Mouse (Mus musculus): ENCODE data around the gene Ogfod1.

The Ogfod1 gene

GRCm38 (mm10) chr8:94076461-94077192 lies 39.6 kb downstream of the Ogfod1 start:
- DNase-seq = no peak

DNA sequence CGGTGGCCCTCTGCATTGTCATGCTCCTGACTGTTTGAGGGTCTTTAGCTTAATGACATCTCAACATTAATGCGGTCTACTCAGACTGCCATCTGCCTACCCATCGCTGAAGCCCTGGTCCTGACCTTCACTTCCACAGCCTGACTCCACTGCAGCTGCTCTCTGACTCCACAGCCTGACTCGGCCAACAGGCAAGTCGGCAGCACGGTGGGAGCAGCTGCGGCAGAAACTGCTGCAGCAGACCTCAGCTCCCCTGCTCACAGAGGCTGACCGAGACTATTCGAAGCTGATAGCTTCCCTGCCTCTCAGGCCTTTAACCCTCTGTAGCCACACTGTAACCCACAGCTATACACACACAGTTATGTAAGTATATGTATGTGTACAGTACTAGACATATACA lies 51.0 kb downstream of the Ogfod1 start:
- DNase-seq = no peak

GRCm38 (mm10) chr8:94089715-94090114 lies 52.7 kb downstream of the Ogfod1 start:
- DNase-seq = no peak

DNA sequence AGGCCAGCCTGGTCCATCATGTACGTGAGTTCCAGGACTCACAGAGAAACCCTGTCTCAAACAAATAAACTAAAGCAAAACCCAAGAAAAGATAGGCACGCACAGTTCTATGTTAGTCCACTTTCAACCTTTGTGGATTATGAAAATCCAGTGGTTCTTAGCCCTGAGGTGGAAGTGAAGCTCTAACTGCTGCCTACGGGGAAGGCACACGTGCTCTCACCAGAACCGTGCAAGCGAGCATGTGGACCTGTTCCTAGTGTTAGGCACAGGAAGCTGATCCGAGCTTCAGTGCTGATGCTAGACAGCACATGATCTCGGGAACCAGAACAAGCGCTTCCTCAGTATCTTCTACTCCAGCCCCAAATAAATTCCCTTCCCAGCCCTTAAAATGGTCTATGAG lies 55.9 kb downstream of the Ogfod1 start:
- no peak for DNase-seq

GRCm38 (mm10) chr8:94094281-94094680 lies 57.3 kb downstream of the Ogfod1 start:
- no peak for DNase-seq

GRCm38 (mm10) chr8:94098081-94098974 lies 61.3 kb downstream of the Ogfod1 start, which contains the start of gene Bbs2:
Bbs2 (minus strand) TSS chr8:94098928.
- peak; percentile 99 to 100 for DNase-seq

GRCm38 (mm10) chr8:94098996-94099395 lies 62.0 kb downstream of the Ogfod1 start:
- DNase-seq = no peak

GRCm38 (mm10) chr8:94104146-94104545 lies 67.1 kb downstream of the Ogfod1 start:
- peak; percentile 18 to 44 for DNase-seq

- peak; percentile 18 to 38 for DNase-seq
Measured at GRCm38 (mm10) chr8:94107871-94108270, 70.9 kb downstream of the Ogfod1 start.

DNA sequence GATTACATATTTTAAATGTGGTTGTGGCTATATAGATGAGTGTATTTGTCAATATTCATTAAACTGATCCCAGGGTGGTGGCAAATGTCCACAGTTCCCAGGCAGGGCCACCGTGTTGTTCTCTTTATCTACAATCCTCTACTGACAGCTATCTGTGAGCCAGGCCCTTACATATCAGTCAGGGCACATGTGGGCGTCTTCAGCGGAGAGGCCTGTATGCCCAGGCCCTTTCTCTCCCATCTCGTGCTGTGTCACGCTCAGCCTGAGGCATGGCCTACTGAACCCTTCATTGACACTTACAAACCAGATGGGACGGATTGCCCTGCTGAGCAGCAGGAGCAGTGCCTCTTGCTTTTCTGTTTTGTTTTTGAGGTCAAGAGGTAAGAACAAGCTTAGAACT lies 72.4 kb downstream of the Ogfod1 start:
- DNase-seq = no peak

DNA sequence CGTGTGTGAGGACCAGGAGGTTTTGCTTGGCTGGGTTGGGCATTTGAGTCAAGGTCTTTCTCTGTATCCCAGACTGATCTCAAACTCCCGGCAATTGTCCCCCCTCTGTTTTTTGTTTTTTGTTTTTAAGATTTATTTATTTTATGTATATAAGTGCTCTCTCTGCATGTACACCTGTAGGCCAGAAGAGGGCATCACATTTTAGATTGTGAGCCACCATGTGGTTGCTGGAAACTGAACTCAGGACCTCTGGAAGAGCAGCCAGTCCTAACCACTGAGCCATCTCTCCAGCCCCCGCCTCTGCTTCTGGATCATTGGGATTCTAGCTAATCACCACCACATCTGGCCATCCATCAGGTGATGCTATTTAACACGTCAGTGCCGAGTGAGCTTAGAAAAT lies 72.8 kb downstream of the Ogfod1 start:
- DNase-seq = no peak

- DNase-seq = no peak
Measured at GRCm38 (mm10) chr8:94110526-94111177, 73.7 kb downstream of the Ogfod1 start.

GRCm38 (mm10) chr8:94113435-94113834 lies 76.4 kb downstream of the Ogfod1 start:
- DNase-seq = no peak

DNA sequence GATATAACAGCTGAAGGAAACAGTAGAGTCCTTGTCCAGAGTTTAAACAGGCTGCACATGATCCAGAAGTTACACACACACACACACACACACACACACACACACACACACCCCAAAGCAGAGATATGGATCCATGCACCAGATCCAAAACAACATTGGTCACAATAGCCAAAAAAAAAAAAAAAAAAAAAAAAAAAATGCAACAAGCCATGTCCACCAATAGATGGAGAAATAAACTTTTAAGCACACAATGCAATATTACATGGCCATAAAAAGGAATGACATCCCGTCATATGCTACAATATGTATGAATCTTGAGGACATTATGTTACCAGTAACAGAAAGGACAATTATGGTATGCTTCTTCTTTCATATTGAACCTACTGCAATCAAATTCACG lies 77.0 kb downstream of the Ogfod1 start:
- DNase-seq = no peak

Data from kidney, postnatal 4 days (tissue).